Mouse (Mus musculus) midbrain, embryonic 12.5 days (tissue): ENCODE data around the gene 1110051M20Rik. TPM values are rescaled to one million over a fixed set of nuclear protein-coding genes. Genes with fewer than 3 reads are reported as not detected.

Experiments
- ATAC-seq: fragments of 200-750 bp; cut with Nextera tagmentation; 2 replicates; pipeline ENCODE4 v1.8.0; 2017; ENCODE audit warnings: low read depth, moderate TSS enrichment, moderate library complexity; ENCODE audit not compliant: low FRiP score
- H3K27ac ChIP-seq: fragments of 300-500 bp; sonication (generic); replicated peaks from 2 replicates; pipeline ENCODE4 v1.5.1; 2016; ENCODE audit warnings: mild to moderate bottlenecking
- H3K27me3 ChIP-seq: fragments of 300-500 bp; sonication (generic); 2 replicates; pipeline ENCODE4 v1.6.1; 2016; ENCODE audit warnings: mild to moderate bottlenecking
- H3K36me3 ChIP-seq: fragments of 300-500 bp; sonication (generic); 2 replicates; pipeline ENCODE4 v1.6.1; 2016
- H3K4me1 ChIP-seq: fragments of 300-500 bp; sonication (generic); 2 replicates; pipeline ENCODE4 v1.6.1; 2016
- H3K4me2 ChIP-seq: fragments of 300-500 bp; sonication (generic); replicated peaks from 2 replicates; pipeline ENCODE4 v1.6.1; 2016; ENCODE audit warnings: mild to moderate bottlenecking, moderate library complexity
- H3K4me3 ChIP-seq: fragments of 300-500 bp; sonication (generic); 2 replicates; pipeline ENCODE4 v1.5.1; 2016; ENCODE audit warnings: mild to moderate bottlenecking
- H3K9ac ChIP-seq: fragments of 300-500 bp; sonication (generic); replicated peaks from 2 replicates; pipeline ENCODE4 v1.6.1; 2016; ENCODE audit warnings: mild to moderate bottlenecking, moderate library complexity
- H3K9me3 ChIP-seq: fragments of 300-500 bp; sonication (generic); 2 replicates; pipeline ENCODE4 v1.6.1; 2016; ENCODE audit warnings: mild to moderate bottlenecking
- WGBS: fragments of 180-500 bp; shearing (Covaris S2); methylation state at CpG from one replicate; pipeline ENCODE4 v1.1.7; 2016; 5-methylcytosine and 5-hydroxymethylcytosine counted together
- polyA plus RNA-seq: library from polyadenylated mRNA; unstranded; fragments of >200 nt; fragmentation: Nextera tagmentation; extraction: Ambion mirVana; gene quantifications from 2 replicates; pipeline ENCODE4 v1.2.1, GENCODE M21; 2016

The 1110051M20Rik gene
- polyA plus RNA-seq, 1 experiment from 2014 or later: 113 TPM

- H3K9ac ChIP-seq: no peak overlapping the region
- no peak overlapping the region for H3K4me3 ChIP-seq
- no peak overlapping the region for H3K4me2 ChIP-seq
- no peak for ATAC-seq
- peaks cover 4% of the 10 kb centered on the region; the same call in 1 of the 2 replicates for H3K4me1 ChIP-seq
- H3K9me3 ChIP-seq: no peaks in the 10 kb centered on the region
- no peak overlapping the region for H3K27ac ChIP-seq
- H3K27me3 ChIP-seq: no peaks in the 10 kb centered on the region
- 83% methylated on average over 12 of the region's 12 CpGs for WGBS
- 0 out of 2 replicates have a peak, but pooled peaks cover 4% of the 10 kb centered on the region for H3K36me3 ChIP-seq
Observed at GRCm38 (mm10) chr2:91291197-91292007, 153.1 kb downstream of the 1110051M20Rik start.

DNA sequence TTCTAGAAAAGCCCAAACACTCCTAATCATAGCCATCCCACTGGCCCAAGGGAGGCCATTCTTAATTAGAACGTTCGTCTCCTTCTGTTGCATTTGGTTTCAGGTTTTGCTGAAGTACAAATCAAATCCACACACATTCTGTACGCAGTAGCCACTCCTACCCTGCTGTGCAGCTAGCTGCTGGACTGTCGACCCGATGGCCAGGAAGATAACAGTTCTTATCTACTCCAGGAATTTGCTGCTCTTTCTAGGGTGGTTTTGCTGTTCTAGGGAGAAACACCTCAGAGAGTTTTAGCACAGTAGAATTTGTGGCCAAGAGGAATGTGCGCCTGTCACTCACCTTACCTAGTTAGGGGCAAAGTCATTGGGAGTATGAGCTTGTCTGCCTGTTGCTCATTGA lies 156.9 kb downstream of the 1110051M20Rik start:
- no peak overlapping the region for H3K4me3 ChIP-seq
- H3K27me3 ChIP-seq: no peaks in the 10 kb centered on the region
- no peak overlapping the region for H3K4me2 ChIP-seq
- 0 out of 2 replicates have a peak, but pooled peaks cover 4% of the 10 kb centered on the region for H3K36me3 ChIP-seq
- H3K9ac ChIP-seq: no peak overlapping the region
- no peak for ATAC-seq
- 82% methylated on average over 6 of the region's 6 CpGs for WGBS
- H3K4me1 ChIP-seq: peaks cover 7% of the 10 kb centered on the region; the same call in 1 of the 2 replicates
- no peak overlapping the region for H3K27ac ChIP-seq
- no peaks in the 10 kb centered on the region for H3K9me3 ChIP-seq

DNA sequence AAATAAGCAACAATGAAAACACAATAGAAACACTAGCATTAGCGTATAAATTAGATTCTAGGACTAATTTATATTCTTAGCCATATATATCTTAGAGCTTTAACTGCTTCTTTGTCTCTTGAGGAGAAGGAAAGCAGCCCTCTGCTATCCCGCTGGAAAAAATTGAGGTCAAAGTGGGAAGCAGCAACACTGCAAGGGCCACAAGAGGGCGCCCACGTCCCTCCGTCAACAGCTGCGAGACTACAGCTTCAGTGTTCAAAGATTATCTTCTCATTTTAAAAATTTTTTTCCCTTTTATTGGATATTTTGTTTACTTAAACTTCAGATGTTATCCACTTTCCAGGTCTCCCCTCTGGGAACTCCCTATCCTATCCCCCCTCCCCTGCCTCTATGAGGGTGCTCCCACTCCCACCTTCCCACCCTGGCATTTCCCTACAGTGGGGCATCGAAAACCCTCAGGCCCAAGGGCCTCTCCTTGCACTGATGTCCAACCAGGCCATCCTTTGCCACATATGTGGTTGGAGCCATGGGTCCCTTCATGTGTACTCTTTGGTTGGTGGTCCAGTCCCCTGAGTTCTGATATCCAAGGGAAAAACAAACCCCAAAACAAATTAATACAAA lies 158.5 kb downstream of the 1110051M20Rik start:
- Histone ChIP-seq H3K4me2 (no peak overlapping the region), H3K9me3 (no peaks in the 10 kb centered on the region), H3K27me3 (no peaks in the 10 kb centered on the region), H3K4me3 (no peak overlapping the region), H3K4me1 (peaks cover 3% of the 10 kb centered on the region; the same call in 1 of the 2 replicates), H3K9ac (no peak overlapping the region; the same call in 1 of the 2 replicates), H3K27ac (no peak overlapping the region), H3K36me3 (0 out of 2 replicates have a peak, but pooled peaks cover 4% of the 10 kb centered on the region)
- ATAC-seq: peak; percentile 63; the same call in 1 of the 2 replicates
- WGBS: 15% methylated on average over 7 of the region's 7 CpGs

DNA sequence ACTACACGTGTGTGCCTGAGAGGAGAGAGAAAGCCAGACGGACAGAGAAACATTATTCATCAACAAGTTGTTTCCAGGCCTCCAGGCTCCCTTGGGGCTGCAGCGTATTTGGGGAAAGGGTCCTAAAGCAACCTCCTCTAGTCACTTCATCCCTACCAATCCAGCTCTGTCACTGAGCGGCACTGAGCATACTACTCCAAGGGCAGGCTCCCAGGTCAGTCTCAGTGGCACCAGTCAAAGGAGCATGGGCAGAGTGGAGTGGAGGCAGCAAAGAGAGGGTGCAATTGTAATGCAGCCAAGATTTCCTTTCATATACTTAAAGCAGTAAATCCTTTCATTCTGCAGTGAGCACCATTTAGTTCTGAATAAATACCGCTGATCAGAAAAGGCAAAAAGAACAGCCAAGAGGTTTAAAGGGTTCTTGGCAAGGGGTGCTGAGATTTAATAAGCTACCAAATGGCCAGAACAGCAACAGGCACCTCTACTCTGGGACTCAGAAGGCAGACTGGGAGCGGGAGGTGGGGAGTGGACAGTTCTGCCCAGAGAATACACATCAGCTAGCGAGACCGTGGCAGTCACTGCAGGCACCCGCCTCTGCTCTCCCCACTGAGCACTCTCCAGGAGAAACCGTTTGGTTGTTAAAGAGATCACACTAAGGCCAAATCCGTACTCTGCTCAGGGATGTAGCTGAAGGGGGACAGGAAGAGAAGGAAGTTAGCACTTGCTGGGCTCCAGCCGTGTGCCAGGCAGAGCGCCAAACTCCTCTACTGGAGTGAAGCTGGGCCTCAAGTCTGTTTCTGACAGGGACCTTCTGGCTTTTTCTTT lies 159.9 kb downstream of the 1110051M20Rik start:
- H3K36me3 ChIP-seq: 0 out of 2 replicates have a peak, but pooled peaks cover 4% of the 10 kb centered on the region
- H3K9me3 ChIP-seq: no peaks in the 10 kb centered on the region
- no peak overlapping the region for H3K4me3 ChIP-seq
- WGBS: 68% methylated on average over 13 of the region's 13 CpGs
- H3K27me3 ChIP-seq: no peaks in the 10 kb centered on the region
- ATAC-seq: no peak
- no peak overlapping the region for H3K27ac ChIP-seq
- no peak overlapping the region for H3K4me2 ChIP-seq
- peaks cover 3% of the 10 kb centered on the region; the same call in 1 of the 2 replicates for H3K4me1 ChIP-seq
- no peak overlapping the region for H3K9ac ChIP-seq

GRCm38 (mm10) chr2:91283972-91284371 lies 160.5 kb downstream of the 1110051M20Rik start:
- Histone ChIP-seq H3K4me3 (no peak overlapping the region), H3K9me3 (no peaks in the 10 kb centered on the region), H3K27ac (no peak overlapping the region), H3K9ac (no peak overlapping the region), H3K27me3 (no peaks in the 10 kb centered on the region), H3K4me1 (peaks cover 3% of the 10 kb centered on the region; the same call in 1 of the 2 replicates), H3K4me2 (no peak overlapping the region), H3K36me3 (0 out of 2 replicates have a peak, but pooled peaks cover 4% of the 10 kb centered on the region)
- ATAC-seq: no peak
- 94% methylated on average over 3 of the region's 3 CpGs for WGBS

- Histone ChIP-seq H3K4me2 (no peak overlapping the region), H3K4me3 (no peak overlapping the region), H3K9ac (0 out of 2 replicates have a peak overlapping the region, but pooled peaks have one; percentile 15), H3K4me1 (peaks cover 3% of the 10 kb centered on the region; the same call in 1 of the 2 replicates), H3K27me3 (no peaks in the 10 kb centered on the region), H3K36me3 (peaks cover 13% of the 10 kb centered on the region; the same call in 1 of the 2 replicates), H3K9me3 (no peaks in the 10 kb centered on the region), H3K27ac (no peak overlapping the region)
- WGBS: 51% methylated on average over 5 of the region's 5 CpGs
- peak; percentile 48; the same call in 1 of the 2 replicates for ATAC-seq
Observed at GRCm38 (mm10) chr2:91281366-91281765, 163.1 kb downstream of the 1110051M20Rik start.

GRCm38 (mm10) chr2:91279372-91279755 lies 165.1 kb downstream of the 1110051M20Rik start:
- ATAC-seq: no peak
- Histone ChIP-seq H3K9ac (no peak overlapping the region), H3K36me3 (peaks cover 33% of the 10 kb centered on the region), H3K4me1 (peaks cover 2% of the 10 kb centered on the region; the same call in 1 of the 2 replicates), H3K9me3 (no peaks in the 10 kb centered on the region), H3K4me3 (no peak overlapping the region), H3K27ac (no peak overlapping the region), H3K27me3 (no peaks in the 10 kb centered on the region), H3K4me2 (no peak overlapping the region)
- 81% methylated on average over 2 of the region's 2 CpGs for WGBS

DNA sequence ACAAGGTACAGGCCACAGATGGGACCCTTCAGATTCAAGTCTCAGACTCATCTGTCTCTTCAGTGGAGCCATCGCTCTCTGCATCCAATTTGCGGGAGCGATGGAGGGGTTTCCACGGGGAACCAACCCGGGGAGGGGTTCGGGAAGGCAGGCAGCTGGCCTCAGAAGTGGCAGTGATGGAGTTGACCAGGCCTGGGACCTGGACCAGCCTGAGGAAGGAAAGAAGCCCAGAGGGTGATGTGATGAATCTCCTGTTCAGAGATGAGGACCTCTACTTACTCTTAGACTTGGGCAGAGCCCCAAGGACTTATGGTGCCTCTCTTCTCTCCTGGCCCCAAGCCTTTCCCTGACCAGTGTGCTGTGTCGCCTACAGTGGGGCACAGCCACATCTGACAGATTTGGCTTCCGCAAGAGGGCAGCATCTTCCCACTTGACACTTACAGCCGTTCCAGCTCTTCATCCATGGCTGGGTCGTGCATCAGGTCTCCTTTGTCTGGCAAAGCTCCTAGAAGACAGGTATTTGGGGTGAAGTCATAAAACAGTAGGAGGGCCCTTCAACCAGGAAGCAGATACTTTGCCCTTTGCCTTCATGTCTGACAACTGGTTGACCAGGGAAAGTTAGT lies 165.6 kb downstream of the 1110051M20Rik start:
- H3K27ac ChIP-seq: no peak overlapping the region
- peak; percentile 67 for ATAC-seq
- H3K36me3 ChIP-seq: peaks cover 38% of the 10 kb centered on the region
- H3K9ac ChIP-seq: no peak overlapping the region
- WGBS: 47% methylated on average over 10 of the region's 10 CpGs
- no peak overlapping the region for H3K4me2 ChIP-seq
- H3K9me3 ChIP-seq: no peaks in the 10 kb centered on the region
- H3K4me3 ChIP-seq: no peak overlapping the region
- no peaks in the 10 kb centered on the region for H3K27me3 ChIP-seq
- H3K4me1 ChIP-seq: no peaks in the 10 kb centered on the region

DNA sequence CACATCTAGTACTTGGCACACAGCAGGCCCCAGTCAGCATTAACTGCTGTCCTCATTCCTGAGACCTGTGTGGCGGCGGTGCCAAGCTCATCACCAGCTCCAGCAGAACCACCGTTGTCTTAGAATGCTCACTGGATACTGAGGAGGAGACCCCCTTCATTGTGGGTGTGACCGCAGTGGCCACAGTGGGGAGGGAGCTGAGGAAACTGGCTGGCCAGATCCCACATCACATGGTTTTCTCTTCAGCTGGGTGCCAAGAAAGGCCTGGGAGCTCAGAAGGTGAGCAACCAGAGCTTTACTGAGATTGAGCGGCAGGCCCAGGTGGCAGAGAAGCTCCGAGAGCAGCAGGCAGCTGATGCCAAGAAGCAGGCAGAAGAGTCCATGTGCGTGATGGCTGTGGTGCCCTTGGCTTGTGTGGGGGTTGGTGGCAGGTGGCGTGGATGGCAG lies 174.8 kb downstream of the 1110051M20Rik start:
- Histone ChIP-seq H3K36me3 (peaks cover 80% of the 10 kb centered on the region), H3K9ac (no peak overlapping the region), H3K9me3 (no peaks in the 10 kb centered on the region), H3K27ac (no peak overlapping the region), H3K4me1 (peaks cover 10% of the 10 kb centered on the region), H3K27me3 (no peaks in the 10 kb centered on the region), H3K4me2 (no peak overlapping the region), H3K4me3 (no peak overlapping the region)
- WGBS: 96% methylated on average over 8 of the region's 8 CpGs
- ATAC-seq: no peak

DNA sequence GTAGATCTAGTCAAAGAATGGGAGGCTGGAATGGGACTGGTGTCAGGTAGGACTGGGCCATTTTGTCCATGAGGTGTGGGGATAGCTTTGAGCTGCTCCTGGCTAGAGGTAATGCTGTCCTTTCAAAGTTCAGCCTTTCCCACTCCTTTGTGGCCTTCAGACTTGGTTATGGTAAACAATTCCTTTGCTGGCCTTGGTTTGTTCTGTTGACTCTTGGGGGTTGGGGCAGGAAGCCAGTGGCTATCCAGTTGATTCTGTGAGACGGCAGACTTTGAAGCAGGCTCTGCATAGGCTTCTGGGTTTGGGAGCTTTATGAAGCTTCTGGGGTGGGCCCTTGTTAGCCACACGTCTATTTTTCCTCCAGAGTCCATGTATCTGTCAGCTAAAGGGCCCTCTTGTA lies 175.8 kb downstream of the 1110051M20Rik start:
- Histone ChIP-seq H3K27me3 (no peaks in the 10 kb centered on the region), H3K4me3 (no peak overlapping the region), H3K27ac (no peak overlapping the region), H3K4me1 (peaks cover 17% of the 10 kb centered on the region), H3K36me3 (peaks cover 70% of the 10 kb centered on the region), H3K9ac (no peak overlapping the region), H3K4me2 (no peak overlapping the region), H3K9me3 (no peaks in the 10 kb centered on the region)
- 83% methylated on average over 2 of the region's 2 CpGs for WGBS
- no peak for ATAC-seq

- peaks cover 17% of the 10 kb centered on the region for H3K4me1 ChIP-seq
- no peak overlapping the region for H3K27ac ChIP-seq
- H3K27me3 ChIP-seq: no peaks in the 10 kb centered on the region
- H3K9ac ChIP-seq: no peak overlapping the region
- WGBS: 94% methylated on average over 3 of the region's 3 CpGs
- ATAC-seq: no peak
- no peaks in the 10 kb centered on the region for H3K9me3 ChIP-seq
- H3K4me3 ChIP-seq: no peak overlapping the region
- H3K36me3 ChIP-seq: peaks cover 66% of the 10 kb centered on the region
- no peak overlapping the region for H3K4me2 ChIP-seq
Observed at GRCm38 (mm10) chr2:91268042-91268441, 176.5 kb downstream of the 1110051M20Rik start.
